Mouse (Mus musculus) kidney, postnatal 0 days (tissue): Measurements from ENCODE around the gene Pdhb. TPM values are rescaled to one million over a fixed set of nuclear protein-coding genes. Genes with fewer than 3 reads are reported as not detected.

Source experiments
- ATAC-seq: fragments of 200-750 bp; cut with Nextera tagmentation; replicated peaks from 2 replicates; pipeline ENCODE4 v1.8.0; 2017; ENCODE audit warnings: low read depth, moderate number of reproducible peaks, moderate TSS enrichment, moderate library complexity; ENCODE audit not compliant: low FRiP score
- DNase-seq: peaks from one replicate; pipeline ENCODE4 v3.0.0-alpha.2; 2016; ENCODE audit warnings: low spot score
- H3K27ac ChIP-seq: fragments of 300-500 bp; sonication (generic); 2 replicates; pipeline ENCODE4 v1.5.1; 2014; ENCODE audit warnings: mild to moderate bottlenecking
- H3K27me3 ChIP-seq: fragments of 300-500 bp; sonication (generic); 2 replicates; pipeline ENCODE4 v1.6.1; 2014; ENCODE audit warnings: low read length, mixed read lengths; ENCODE audit not compliant: insufficient read depth
- H3K36me3 ChIP-seq: fragments of 300-500 bp; sonication (generic); 2 replicates; pipeline ENCODE4 v1.6.1; 2014; ENCODE audit warnings: low read length, mixed read lengths; ENCODE audit not compliant: insufficient read depth
- H3K4me1 ChIP-seq: fragments of 300-500 bp; sonication (generic); replicated peaks from 2 replicates; pipeline ENCODE4 v1.6.1; 2014; ENCODE audit warnings: antibody characterized with exemption, low read length, mixed read lengths; ENCODE audit not compliant: insufficient read depth
- H3K4me2 ChIP-seq: fragments of 300-500 bp; sonication (generic); 2 replicates; pipeline ENCODE4 v1.6.1; 2014; ENCODE audit warnings: mild to moderate bottlenecking, low read length, moderate library complexity, mixed read lengths
- H3K4me3 ChIP-seq: fragments of 300-500 bp; sonication (generic); replicated peaks from 2 replicates; pipeline ENCODE4 v1.5.1; 2014; ENCODE audit warnings: low read depth, low read length
- H3K9ac ChIP-seq: fragments of 300-500 bp; sonication (generic); 2 replicates; pipeline ENCODE4 v1.6.1; 2014; ENCODE audit warnings: low read depth, low read length
- H3K9me3 ChIP-seq: fragments of 300-500 bp; sonication (generic); replicated peaks from 2 replicates; pipeline ENCODE4 v1.6.1; 2016; ENCODE audit warnings: low read length, inconsistent platforms, mixed read lengths
- CTCF ChIP-seq: IDR thresholded peaks from 2 replicates; pipeline ENCODE4 v1.5.1; 2016; ENCODE audit warnings: antibody characterized with exemption, low read depth, mild to moderate bottlenecking, moderate library complexity
- WGBS: fragments of 180-500 bp; shearing (Covaris S2); extraction: QIAGEN DNeasy Blood & Tissue Kit; methylation state at CpG from one replicate; pipeline ENCODE4 v1.1.7; 2014; 5-methylcytosine and 5-hydroxymethylcytosine counted together
- polyA plus RNA-seq: library from polyadenylated mRNA; unstranded; fragments of >200 nt; fragmentation: Nextera tagmentation; extraction: Ambion mirVana; gene quantifications from 2 replicates; pipeline ENCODE4 v1.2.1, GENCODE M21; 2015

Pdhb gene
- polyA plus RNA-seq, 1 experiment from 2014 or later: 318 TPM

DNA sequence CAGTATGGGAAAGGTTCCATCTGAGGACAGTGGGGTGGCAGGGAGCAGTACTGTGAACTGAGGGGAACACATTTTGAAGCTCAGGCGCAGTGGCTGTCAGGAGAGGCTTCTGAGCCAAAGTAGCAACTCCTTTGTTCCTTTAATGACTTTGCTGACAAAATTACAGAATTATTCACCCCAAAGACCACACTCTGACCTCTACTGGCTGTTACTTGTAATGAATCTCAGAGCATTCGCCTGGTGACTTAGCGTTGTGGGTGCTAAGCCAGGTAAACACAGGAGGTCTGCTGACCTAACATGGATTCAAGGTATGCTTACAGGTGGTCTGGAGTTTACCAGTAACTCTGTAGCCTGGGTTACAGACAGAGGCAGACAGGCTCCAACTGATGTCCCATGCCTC lies 15.9 kb downstream of the Pdhb start:
- DNase-seq: peak; percentile 64
- TF ChIP-seq CTCF: peak; percentile 70
- Histone ChIP-seq H3K4me1 (no peaks in the 10 kb centered on the region), H3K9me3 (no peaks in the 10 kb centered on the region), H3K27ac (no peak overlapping the region), H3K4me3 (no peak overlapping the region), H3K36me3 (peaks cover 28% of the 10 kb centered on the region), H3K27me3 (no peaks in the 10 kb centered on the region), H3K9ac (no peak overlapping the region), H3K4me2 (no peak overlapping the region)
- WGBS: 27% methylated on average over 3 of the region's 3 CpGs
- ATAC-seq: no peak

DNA sequence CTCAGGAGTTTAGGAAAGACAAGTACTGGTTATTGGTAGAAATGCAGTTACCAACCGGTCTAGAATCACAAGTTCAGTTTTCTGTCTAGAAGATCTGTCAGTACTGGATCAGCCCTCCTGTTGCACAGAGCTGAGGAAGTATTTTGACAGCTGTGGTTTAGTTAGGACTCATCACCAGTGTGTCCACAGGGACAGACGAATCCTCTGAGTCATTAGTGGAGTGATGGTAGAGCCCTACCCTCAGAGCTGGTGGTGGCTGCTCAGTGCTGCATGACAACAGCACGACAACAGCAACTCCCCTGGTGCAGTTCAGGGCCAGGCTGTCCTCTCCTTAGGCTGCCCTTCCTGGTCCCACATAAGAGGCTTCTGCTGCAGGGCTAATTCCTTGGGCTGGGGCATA lies 18.8 kb downstream of the Pdhb start:
- Histone ChIP-seq H3K4me3 (no peak overlapping the region), H3K9ac (no peak overlapping the region), H3K4me1 (no peaks in the 10 kb centered on the region), H3K4me2 (no peak overlapping the region), H3K27ac (no peak overlapping the region), H3K36me3 (peaks cover 28% of the 10 kb centered on the region), H3K9me3 (no peaks in the 10 kb centered on the region), H3K27me3 (no peaks in the 10 kb centered on the region)
- WGBS: 64% methylated on average over 3 of the region's 3 CpGs
- no peak for TF ChIP-seq CTCF
- no peak for ATAC-seq
- DNase-seq: no peak

DNA sequence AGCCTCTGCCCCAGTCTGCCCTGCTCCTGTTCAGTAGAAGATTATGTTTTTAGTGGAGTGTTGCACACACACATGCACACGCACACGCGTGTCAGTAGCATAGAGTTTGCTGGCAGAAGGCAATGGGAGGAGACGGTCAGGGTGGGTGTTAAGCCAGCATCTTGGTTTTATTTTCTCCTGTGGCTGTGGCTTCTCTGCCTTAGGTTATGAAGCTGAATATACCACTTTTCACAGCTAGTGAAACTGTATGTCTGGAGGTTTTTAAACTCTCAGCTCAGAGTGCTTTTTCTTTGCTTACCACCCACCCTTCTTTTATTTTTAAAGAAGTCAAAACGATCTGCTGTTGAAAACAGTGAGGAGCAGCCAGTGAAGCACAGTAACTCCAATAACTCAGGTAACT lies 21.1 kb downstream of the Pdhb start:
- no peaks in the 10 kb centered on the region for H3K9me3 ChIP-seq

DNA sequence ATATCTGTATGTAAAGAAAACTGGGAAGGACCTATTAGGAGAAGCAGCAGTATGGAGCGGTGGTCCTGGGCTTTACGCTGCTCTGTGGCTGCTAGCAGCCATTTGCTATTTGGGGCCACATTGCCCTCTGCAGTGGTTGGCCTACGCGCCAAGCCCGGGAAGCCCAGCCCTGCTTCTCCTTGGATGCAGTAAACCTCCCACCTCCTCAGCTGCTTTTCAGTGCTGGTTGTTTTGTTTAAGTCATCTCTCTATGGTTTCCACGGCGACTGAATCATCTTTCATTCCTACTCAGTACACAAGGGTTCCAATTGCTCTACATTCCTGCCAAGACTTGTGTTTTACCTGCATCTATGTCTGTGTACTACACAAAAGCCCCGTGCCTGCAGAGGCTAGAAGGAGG lies 24.0 kb downstream of the Pdhb start:
- ATAC-seq (no peak), DNase-seq (no peak)
- Histone ChIP-seq H3K36me3 (peaks cover 35% of the 10 kb centered on the region), H3K27me3 (no peaks in the 10 kb centered on the region), H3K27ac (no peak overlapping the region), H3K4me3 (no peak overlapping the region), H3K4me2 (no peak overlapping the region), H3K9ac (no peak overlapping the region), H3K9me3 (no peaks in the 10 kb centered on the region), H3K4me1 (no peaks in the 10 kb centered on the region)
- WGBS: 83% methylated on average over 8 of the region's 8 CpGs
- no peak for TF ChIP-seq CTCF

More for the DNA sequence above, 21.1 kb downstream of the Pdhb start:
- Histone ChIP-seq H3K27ac (no peak overlapping the region), H3K4me3 (no peak overlapping the region), H3K4me1 (no peaks in the 10 kb centered on the region), H3K27me3 (no peaks in the 10 kb centered on the region), H3K36me3 (peaks cover 32% of the 10 kb centered on the region), H3K4me2 (no peak overlapping the region), H3K9ac (no peak overlapping the region)
- ATAC-seq: no peak
- TF ChIP-seq CTCF: no peak
- DNase-seq: no peak
- 98% methylated on average over 5 of the region's 5 CpGs for WGBS

DNA sequence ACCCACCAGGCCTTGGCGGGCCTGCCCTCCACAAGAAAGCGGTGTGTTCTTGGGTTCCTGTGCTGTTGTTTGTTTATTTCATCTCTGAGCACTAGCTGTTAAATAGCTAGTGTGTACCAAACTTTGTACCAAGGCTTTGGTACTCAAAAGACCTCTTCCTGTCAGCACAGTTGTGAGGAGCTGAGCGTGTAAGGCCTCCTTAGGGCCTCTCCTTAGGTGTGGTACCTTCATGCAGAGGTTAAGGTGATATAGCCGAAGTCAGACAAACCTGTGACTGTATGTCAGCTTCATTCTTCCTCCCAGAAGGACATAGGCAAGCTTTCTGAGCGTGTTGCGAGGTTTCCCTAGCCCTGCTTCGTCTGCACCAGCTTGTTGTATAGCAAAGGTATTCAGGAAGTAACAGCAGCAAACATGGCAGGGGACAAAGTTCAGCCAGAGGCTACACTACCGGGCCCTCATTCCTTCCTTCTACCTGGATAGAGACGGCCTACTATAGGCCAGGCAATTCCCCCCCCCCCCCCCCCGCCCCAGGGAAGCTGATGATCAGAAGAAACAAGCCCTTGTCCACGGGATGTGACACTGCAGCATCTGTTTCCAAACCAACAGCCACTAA lies 26.1 kb downstream of the Pdhb start:
- Histone ChIP-seq H3K36me3 (peaks cover 26% of the 10 kb centered on the region), H3K27ac (no peak overlapping the region), H3K4me3 (no peak overlapping the region), H3K4me2 (no peak overlapping the region), H3K9ac (no peak overlapping the region), H3K27me3 (no peaks in the 10 kb centered on the region), H3K4me1 (no peaks in the 10 kb centered on the region), H3K9me3 (no peaks in the 10 kb centered on the region)
- TF ChIP-seq CTCF: no peak
- ATAC-seq (no peak), DNase-seq (no peak)
- 85% methylated on average over 11 of the region's 11 CpGs for WGBS

DNA sequence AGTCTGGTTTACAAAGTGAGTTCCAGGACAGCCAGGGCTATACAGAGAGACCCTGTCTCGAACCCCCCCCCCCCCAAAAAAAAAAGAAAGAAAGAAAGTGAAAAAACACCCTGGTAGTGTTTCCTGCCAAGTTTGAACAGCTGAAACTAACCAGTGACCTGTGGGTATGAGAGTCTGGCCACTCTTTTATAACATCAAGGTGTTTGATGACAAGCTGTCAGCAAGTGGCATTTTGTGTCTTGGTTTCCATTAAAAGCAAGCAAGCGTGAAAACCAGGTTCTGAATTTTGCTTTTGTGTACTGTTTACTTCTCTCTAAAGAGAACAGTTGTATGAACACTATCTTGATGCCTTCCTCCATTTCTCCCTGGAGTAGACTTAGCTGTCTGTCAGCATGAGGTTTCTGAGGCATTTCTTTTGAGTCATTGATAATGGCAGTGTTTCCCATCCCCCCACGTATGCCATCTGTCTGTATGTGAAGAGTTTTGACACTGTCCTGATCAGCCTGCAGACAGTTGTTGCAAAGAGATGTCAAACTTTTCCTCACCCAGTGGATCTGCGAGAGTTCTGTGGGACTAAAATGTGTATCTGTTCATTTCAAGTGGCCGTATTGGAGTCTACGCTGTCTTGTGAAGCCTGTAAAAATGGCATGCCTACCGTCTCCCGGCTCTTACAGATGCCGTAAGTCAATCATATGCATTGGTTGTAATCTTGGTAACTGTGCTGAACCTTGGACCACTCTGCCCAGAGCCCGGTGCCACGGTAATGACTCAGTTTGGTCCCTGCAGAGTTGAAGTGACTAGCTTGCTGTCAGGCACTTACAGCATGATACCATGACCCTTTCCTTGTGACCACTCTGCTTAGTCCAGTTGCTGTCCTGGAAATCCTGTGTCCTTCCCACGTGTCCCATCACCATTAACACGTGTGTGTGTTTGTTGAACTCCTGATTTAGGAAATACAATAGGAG lies 26.9 kb downstream of the Pdhb start:
- no peak for TF ChIP-seq CTCF
- ATAC-seq: no peak
- Histone ChIP-seq H3K4me3 (no peak overlapping the region), H3K4me2 (no peak overlapping the region), H3K36me3 (peaks cover 19% of the 10 kb centered on the region), H3K4me1 (no peaks in the 10 kb centered on the region), H3K27me3 (no peaks in the 10 kb centered on the region), H3K9me3 (no peaks in the 10 kb centered on the region), H3K27ac (no peak overlapping the region), H3K9ac (no peak overlapping the region)
- WGBS: 86% methylated on average over 13 of the region's 13 CpGs
- no peak for DNase-seq
